Mouse (Mus musculus): ENCODE measurements at regions not wholly inside any gene's neighbourhood (a gene's known extent, or its start where the extent isn't known, plus 50 kb on each side); places are given as distances from the start of the nearest gene placed in this dataset.

DNA sequence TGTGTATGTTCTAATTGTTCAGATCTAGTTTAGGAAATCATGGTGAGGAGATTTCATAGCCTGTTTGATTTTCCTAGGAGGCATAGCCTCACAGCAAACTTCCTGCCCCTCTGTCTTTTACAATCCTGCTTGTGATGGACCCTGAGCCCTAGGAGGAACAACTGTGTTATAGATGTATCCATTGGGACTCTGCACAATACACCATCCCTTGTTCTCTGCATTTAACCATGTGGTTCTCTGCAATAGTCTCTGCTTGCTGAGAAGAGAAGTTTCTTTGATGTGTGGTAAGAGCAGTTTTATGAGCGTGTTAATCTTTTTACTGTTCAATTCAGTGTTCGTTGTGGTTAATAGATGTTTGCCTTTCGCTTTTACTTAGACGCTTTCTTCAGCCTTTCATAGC is 95.9 kb upstream of the Slc13a1 start:
- DNase-seq (ENCODE audit: low spot score), result no peak

DNA sequence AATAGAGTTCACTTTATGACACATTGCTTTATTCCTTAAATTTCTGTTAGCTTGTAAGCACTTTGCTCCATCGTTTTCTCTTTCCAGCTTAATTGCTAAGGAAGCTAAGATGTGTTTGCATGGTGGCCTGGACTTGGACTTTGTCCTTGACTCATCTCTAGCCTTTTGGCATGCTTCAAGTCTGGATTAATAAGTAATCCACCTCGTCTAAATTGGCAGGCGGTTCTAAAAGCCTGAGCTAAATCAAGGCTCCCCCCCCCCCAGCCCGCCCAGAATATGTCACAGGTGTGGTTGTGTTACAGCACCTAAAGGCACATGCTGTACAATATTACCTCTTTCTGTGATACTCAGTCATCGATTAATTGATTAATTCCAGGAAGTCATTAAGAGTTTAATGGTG is 94.7 kb upstream of the Slc13a1 start:
- no peak for DNase-seq (ENCODE audit: low spot score)

DNA sequence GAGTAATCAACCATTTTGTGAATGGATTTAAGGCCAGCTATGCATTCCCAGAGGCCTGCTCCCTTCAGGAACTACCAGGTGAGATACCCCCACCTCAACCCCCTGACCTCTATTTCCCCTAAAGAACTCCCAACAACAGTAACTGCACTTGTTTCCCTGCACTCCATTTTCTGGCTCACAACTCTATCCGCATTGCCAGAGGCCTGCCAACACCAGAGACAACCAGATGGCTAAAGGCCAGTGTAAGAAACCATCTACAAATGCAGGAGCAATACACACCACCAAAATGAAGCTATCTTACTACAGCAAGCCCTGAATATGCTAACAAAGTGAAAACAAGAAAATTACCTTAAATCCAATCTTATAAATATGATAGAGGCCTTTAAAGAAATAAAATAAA is 77.7 kb upstream of the Slc13a1 start:
- no peak for DNase-seq (ENCODE audit: low spot score)

DNA sequence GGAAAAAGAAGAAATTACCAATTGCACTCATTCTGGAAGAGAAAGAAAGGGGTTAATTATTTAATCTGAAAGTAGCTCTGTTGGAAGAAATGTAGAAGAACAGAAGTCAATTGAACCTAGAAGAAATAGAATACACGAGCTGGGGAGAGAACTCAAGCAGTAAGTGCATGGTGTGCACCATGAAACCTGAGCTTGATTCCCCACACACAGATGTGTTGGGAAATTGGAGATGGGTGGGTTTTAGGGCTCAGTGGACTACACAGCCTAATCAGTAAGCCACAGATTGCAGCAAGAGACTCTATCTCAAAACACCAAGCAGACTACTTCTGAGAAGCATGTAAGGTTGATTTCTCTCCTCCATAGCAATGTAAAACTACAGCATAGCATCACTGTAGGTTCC is 70.6 kb upstream of the Slc13a1 start:
- no peak for DNase-seq (ENCODE audit: low spot score)

- no peak for DNase-seq (ENCODE audit: low spot score)
These were observed 70.2 kb upstream of the Slc13a1 start for GRCm38 (mm10) chr6:24238054-24238453.

- DNase-seq (ENCODE audit: low spot score), result no peak
These were observed 65.7 kb upstream of the Slc13a1 start for GRCm38 (mm10) chr6:24233626-24234025.

DNA sequence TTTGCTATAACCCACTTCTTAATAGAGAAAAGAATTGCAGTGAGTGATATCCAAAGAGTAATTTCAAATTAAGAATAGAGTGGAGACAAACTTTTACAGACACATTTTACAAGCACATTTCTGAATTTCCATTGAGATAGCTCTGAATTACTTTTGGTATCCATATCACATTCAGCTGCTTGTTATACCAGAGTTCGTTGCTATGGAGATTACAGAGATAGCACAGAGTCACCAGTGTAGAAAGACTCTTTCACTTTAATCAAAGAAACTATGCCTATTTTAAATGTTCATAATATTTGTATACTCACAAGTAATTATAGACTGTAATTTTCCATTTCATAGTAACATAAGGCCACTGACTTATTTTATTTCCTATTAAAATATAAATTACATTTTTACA is 52.7 kb upstream of the Slc13a1 start:
- DNase-seq (ENCODE audit: low spot score), result no peak

DNA sequence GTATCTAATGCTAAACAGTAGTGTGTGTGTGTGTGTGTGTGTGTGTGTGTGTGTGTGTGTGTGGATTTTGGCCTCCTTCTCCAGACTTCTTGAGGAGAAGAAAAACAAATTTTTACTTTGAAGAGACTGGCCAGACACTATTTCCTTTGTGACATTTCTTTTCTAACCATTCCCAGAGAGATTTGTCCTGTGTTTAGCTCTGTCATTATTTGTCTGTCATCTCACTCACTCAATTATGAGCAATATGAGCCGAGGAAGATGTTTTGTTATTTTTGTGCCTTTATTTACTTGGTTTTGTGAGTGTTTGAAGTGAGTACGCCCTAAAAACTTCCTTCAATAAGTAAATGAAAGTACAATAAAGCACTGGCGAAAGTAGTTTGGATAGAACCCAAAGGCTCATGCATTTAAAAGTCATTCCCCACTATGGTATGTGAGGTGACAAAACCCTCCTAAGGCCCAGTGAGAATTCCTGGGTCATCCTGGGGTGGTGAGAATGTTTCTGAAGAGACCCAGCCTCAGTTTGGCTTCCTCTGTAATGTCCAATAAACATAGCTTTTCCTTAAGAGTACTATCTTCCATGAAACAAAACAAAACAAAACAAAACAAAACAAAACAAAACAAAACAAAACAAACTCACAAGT is 52.1 kb upstream of the Slc13a1 start:
- no peak for DNase-seq (ENCODE audit: low spot score)
